Mouse (Mus musculus) A20 (cell line): ENCODE results near the gene Ptprn2.

Experiments
- DNase-seq: peaks from one replicate; pipeline ENCODE4 v3.0.0-alpha.2; 2011; ENCODE audit warnings: low read depth, low spot score

Gene Ptprn2

DNA sequence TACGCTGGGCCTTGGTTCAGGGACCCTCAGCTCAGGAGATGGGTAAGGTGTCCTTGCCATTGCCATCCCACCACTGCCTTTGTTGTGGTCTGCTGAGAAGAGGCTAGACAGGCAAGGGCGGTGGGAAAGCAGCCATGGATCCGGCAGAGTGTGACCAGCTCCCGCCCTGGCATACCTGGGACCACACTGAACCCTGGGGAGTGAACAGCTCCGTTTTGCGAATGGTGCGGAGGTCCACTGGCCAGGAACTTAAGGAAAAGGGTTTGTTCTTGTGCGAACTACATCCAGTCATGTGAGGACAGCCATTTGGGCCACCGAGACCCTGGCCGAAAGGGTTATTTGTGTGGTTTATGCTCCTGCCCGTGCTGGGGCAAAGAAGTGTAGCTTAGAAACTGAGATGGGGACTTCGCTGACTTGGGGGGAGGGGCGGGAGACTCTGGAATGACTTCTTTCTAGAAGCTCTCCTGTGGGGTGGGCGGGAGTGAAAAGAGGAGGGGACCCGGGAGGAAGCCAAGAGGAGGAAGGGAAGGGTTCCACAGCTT lies 674.2 kb downstream of the Ptprn2 start:
- no peak for DNase-seq

DNA sequence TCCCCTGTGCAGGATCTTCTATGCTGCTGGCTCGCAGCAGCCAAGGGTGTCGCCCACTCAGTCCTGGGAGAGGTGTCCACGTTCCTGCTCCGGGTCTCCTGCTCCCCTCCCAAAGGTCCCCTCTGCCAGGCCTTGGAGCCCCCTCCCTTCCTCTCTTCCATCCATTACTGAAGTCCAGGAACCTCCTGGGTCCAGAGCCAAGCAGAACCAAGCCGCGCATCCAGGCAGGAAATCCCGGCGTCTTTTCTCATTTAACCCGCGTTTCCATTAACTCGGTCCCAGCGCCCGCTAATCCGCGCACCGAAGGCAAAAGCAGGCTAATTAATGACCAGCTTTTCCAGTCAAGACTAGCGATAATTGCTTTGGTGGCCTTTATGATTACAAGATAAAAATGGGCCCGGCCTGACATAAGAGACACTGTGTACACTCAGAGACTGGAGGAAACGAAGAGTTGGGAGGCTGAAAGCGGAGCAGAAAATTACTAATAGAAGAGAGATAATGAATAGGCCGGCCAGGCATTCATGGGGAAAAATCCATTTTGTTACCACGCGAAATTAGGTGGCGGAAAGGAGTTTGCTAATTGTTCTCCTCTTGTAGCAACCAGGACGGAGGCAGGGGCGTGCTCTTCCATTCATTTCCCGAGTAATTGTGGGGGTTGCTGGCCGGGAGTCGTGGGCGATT lies 674.8 kb downstream of the Ptprn2 start:
- no peak for DNase-seq

DNA sequence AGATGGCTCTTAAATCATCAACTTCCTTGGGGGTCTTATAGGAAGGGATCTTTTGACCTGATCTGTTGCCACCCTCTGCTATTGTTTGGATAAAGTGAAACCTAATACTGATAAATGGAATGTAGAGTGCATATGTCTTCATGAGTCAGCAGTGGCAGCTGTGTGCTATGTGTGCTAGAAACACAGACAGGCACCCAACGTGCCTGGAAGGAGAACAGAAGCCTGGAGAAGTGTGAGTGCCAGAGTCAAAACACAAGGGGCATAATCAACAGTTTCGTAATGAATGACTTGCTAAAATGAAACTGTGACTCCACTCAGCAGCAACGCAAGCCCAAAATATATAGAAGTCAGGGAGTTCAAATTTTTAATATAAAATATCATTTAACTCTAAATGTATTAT lies 676.7 kb downstream of the Ptprn2 start:
- peak; percentile 6 for DNase-seq

DNA sequence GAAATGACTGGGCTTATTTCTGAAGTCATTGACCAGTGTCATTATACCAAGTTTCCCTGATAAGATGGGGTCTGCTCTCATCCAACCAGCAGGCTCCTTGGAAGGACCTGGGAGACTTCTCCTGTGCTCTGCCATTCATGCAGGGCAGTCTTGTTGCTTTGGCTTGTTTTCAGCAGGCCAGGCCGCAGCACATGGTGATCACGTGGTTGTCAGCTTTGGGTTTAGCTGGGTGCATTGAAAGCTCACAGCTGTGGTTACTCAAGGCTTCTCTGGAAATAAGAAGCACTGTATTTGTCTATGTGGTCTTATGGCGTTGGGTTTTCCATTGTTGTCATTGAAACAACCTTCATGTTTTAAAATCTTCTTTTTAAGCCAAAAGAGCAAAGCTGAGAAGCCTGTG lies 678.3 kb downstream of the Ptprn2 start:
- no peak for DNase-seq

DNA sequence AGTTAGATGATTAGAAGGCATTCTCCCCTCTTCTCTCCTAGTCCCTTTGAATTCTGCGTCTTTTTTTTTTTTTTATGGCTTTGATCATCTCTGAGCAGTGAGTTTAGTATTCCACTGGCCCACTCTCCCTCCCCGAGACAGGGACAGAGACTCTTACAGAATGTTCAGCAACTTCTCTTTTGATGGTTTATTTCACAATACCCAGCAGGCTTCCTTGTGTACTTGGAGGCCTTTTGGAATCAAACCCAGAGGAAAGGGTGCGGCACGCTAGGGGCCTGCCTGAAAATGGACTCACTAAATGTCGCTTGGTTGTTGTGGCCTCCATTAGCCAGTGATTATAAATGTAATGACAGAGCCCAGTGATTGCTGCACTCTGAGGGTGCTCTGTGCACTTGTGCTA lies 680.7 kb downstream of the Ptprn2 start:
- no peak for DNase-seq

DNA sequence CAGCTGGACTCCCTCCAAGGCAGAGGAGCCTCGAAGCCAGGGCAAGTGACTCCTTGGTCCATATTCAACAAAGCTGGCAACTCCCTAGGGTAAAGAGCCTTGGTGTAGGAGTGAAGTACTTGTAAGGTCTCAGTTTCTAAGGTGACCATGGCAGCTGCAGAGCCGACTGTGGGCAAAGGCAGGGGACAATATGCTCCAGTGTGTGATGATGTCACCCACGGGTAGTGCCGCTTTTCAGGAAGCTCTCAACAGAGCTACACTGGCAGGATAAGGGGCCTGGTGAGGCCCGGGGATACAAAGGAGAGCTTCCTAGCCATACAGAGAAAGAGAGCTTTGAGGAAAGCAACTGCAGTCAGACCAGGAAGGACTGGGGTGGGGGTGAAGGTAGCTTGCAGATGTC lies 684.1 kb downstream of the Ptprn2 start:
- DNase-seq = no peak

DNA sequence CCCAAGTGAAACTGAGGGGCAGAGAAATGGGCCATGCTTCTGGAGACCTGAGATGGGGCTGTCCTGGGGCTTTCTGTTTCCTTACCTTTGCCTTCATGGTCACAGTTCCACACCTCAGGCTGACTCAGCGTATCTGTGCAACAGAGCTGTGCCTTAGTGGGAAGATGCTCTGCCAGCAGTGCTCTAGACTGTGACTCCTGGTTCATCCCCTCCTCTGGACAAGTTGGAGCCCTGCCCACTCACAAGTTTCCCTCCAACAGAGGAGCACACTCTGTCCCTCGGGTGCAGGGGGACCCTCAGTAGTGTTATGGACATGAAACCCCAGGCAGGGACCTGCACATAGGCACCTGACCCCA lies 687.0 kb downstream of the Ptprn2 start:
- no peak for DNase-seq

DNA sequence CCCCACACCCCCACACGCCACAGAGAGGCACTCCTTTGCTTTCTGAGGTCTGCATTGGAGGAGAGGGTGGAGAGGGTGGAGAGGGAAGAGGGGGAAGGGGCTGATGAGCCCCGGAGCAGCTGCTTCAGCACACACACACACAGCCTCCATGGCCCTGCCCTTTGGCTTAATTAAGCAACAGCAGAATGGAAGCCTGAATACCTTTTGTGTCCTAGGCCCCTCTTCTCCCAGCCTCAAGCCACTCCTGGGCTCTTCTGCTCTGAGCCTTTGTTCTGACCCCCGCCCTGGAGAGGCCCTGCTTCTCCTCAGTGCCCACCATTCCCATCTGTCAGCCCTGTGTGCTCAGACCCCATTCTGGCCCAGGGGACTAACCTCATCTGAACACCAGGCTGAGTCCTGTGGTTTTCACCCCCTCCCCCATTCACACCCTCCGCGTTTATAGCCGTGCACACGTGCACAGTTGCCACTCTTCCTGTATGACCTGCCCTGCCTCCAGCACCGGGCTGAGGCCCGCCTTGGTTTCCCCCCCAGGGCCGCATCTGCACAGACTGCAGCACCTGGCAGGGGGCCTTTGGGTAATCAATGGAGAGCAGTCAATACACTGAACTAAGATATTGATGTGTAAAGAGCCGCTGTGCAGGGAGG lies 687.5 kb downstream of the Ptprn2 start:
- no peak for DNase-seq

DNA sequence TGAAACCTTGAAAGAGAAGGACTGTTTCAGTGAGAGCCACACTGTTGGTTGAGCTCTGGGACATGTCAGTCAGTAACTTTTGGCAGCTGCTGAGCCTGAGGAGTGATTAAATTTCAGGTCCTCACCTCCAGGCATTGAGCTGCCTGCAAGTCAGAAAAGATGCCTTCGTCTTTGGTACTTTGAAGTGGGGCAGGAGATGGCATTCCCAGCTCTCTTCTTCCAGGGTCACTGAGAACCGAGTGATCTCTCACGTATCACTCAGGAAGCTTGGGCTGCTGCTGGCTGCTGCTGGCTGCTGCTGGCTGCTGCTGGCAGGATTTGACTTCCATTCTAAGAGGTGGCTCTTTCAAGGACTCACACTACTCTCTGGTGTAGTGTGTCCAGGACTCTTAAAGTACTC lies 688.7 kb downstream of the Ptprn2 start:
- no peak for DNase-seq

DNA sequence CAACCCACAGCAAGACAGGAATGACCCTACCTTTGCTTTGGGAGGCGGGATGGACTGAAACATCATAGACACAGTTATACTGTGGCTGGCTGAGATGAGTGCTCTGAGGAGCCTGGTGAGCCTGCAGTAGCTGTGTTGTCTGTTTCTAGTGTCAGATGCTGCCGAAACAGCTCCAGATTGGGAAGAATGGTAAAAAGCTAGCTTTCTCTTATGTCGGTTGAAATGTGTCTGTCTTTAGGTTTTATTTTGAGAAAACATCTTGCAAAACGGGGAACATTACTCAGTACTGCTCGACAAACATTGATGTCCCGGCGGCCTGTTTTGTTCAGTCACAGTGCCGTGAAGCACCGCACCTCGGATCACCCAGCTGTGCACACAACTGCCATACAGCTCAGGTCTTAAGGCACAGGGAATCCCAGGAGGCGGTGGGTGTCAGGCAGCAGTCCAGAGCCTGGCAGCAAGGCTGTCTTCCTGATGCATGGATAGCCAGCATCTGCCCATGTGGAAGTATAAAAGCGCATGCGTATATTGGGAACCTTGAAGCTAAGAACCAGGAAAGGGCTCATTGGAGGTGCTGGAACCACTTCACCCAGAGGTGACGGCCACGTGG lies 689.7 kb downstream of the Ptprn2 start:
- DNase-seq = no peak

DNA sequence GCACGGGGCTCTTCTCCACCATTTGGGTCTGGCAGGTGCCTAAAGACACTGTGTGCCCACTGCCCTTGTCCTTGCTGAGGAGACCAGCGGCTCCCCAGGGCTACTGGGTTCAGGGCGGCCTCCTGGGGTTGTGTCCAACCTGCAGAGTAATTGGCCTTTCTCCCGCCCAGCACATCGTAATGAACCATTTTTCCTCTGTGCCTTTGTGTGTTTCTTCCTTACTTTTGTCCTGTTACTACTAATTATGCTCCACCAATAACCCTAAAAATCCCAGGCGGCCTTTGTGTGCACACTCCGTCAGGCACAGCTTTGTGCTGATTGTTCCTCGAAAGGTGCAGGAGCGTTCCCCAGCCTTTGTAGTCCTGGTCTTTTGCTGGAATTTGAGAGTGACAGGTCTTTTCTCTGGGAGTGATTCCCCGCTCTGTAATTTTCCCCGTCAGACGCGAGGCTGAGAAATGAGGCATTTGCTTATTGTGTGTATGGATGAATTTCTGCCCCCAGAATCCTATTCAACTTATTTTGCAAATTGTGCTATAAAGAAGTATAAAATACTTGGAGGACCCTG lies 690.8 kb downstream of the Ptprn2 start:
- no peak for DNase-seq

DNA sequence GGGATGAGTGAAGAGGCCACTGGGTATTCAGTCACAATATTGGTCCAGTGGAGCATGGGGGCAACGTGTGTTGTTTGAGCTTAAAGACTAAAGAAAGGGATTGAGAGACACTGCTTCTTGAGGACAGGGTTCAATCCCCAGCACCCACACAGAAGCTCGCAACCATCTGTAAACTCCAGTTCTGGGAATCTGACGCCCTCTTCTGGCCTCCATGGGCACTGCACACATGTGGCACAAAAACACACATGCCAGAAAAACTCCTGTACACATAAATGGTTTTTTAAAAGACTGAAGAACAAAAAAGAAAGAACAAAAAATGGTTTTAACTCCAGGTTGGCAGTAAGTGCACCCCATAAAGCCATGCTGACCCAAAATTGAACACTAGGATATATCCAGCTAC lies 701.6 kb downstream of the Ptprn2 start:
- DNase-seq = no peak

DNA sequence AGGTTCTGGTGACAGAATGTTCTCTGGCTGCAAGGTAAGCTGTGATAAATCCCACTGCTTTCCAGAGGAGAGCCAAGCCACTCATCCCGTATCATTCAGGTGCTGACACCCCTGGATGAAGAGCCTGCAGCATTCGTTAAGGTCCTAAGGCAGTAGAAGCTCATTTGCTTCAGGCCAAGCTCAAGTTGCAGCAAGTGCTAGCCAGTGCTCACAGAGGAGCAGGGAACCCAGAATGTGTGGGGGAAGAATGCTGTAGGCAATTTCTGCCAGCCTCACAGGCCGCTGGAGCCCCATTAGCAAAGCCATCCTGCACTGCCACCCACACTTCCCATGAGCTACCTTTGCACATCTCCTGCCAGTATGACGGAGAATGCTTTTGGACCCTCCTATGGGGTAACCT lies 706.5 kb downstream of the Ptprn2 start:
- DNase-seq = no peak

DNA sequence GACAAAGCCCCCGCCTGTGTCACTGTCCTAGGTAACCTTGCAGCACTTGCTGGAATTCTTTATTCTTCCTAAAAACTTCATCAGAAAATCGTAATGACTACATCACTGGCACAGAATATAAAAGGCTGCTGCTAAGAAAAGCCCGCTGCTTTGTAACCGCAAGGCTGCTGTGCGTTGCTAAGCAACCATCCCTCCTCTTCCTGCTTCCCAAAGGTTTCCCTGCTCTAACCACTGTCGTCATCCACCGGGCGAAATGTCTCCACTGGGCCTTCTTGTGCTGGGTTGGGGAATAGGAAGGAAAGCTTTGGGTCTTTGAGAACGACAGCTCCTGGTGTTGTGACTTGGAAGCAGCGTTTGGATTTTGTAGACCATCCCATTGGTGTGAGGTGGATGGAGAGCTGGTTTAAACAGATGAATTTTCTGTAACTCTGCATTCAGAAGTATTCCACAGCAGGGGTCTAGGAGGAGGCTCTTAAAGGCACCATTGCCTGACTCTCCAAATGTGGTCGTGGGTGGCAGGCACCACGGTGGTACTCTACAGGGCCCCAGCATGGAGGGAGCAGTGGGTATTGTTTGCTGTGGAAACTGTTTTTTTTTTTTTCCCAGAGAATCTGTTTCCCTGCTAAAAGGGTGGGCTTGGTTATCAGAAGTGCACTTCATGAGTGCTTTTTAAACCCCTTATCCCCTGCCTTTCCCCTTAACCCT lies 711.4 kb downstream of the Ptprn2 start:
- no peak for DNase-seq

DNA sequence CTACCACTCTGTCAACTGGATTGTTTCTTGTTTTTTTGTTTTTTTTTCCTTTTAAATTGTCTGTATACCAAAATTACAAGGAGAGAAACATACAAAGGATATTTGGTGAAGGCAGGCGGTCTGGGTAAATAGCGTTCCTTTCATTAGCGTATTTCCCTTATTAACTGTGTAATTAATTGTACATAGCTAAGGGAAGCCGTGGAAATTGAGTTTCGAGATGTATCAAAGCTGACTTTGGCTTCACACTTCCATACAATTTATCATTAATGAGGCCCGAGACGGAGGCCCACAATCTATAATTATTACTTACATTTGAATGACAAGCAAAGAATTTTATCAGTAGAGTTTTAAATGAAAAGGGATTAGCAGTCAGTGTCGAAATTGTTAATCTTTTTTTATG lies 712.6 kb downstream of the Ptprn2 start:
- no peak for DNase-seq

DNA sequence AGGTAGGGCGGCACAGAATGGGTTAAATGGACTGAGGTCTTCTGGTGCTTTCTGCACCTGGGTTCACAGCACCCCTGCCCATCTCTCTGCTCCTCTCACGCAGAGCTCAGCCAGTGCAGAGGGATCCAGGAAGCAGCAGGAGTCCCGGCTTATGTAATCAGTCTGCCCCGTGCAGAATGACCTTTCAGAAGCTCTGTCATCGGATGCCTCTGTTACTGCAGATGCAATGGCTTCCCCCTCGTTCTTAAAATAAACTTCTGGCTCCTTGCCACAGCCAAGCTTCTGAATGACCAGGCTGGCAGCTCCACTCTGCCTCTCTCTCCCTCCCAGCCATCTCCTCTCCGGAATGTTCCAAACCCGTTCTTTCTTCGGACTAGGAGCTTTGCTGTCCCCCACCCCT lies 714.6 kb downstream of the Ptprn2 start:
- no peak for DNase-seq

DNA sequence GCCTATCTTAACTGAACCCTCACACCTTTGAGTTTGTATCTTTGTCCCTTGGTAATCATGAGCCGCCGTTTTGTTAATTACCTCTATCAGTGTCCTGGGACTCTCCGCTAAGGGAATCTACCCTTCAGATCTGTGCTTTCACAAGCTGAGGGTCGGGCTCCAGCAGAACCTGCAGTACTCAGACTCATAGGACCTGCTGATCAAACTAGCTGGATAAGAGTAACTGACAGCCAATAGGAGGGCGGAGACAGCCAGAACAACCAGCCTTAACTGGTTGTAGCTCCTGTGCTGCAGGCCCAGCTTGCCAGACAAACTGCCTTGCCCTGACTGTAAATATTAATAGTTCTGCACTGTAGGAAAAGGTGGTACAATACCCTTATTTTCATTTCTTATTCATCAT lies 715.1 kb downstream of the Ptprn2 start:
- DNase-seq = no peak

DNA sequence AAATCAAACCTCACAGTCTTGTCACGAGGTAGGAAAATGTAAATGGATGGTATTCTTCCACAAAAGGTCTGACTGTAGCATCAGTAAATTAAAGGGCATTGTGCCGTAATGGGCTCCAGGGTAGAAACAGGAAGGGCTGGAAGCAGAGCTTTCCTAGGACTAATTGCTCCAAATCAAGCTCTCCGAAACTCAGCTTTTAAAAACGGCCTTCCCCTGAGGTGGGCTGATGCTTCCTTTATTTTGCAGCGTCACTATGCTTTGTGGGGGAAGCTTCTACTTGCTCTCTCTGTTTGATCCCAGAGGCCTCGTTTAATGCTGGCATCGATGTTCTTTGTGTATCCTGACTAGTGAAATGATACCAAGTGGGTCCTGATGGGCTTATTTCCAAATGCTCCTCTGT lies 718.0 kb downstream of the Ptprn2 start:
- DNase-seq = no peak

DNA sequence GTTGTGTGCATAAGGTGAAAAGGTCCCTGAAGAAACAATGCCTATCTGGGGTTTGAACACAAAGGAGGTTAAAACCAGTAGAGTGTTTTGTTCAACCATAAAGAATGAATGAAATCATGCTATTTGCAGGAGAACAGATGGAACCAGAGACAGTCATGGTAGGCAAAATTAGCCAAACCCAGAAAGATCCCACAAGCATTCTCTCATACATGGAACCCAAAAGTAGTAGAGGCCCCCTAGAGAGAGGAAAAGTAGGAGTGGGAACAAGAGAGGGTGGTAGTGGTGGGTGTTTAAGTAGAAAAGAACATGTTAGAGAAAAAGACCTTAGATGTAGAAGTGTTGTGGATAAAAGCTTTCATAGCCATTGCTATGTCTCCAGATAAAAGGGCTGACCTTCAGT lies 719.4 kb downstream of the Ptprn2 start:
- DNase-seq = no peak

DNA sequence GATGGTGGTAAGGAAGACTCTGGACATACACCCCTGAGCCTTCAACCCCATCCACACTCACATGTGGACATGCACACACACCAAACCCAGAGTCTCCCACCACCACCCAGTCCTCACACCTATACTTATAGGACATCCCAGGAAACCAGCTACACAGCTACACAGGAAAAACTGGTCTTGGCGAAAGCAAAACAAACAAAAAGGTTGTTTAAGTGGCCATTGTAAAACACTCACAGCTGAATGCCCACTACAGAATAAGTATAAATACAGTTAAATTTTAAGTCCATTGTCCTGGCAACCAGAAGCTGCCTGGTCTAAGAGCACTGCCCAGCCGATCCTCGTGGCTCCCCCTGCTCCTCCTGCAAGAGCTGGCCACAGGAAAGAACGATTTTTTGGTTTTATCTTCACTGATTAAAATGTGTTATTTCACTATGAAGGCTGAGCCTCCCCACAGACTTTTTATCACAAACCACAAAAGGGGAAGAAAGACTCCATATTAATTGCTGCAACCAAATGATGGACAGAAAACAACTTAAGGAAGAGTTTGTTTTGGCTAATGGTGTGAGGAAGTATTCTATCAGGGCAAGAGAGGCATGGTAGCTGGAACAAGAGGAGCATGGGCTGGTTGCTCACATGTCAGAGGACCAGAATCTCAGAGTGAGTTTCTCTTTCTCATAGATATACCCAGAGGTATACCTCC lies 722.1 kb downstream of the Ptprn2 start:
- DNase-seq = no peak

DNA sequence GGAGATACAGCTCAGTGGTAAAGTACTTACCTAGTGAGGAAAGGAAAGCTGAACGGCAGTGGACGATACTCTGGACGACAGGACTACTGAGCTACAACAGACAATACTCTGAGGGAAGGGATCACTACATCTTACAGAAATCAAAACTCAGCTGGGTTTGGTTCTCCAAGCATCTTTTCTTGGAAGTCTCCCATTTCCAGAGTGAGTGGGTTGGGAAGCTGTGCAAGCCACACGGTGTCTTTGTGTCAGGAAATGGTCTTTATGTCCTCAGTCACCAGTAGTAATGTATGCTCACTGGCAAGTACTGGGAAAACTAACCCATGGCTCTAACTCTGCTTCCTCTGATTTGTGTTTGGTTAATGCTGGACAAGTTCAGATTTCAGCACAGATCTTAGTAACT lies 724.9 kb downstream of the Ptprn2 start:
- no peak for DNase-seq

DNA sequence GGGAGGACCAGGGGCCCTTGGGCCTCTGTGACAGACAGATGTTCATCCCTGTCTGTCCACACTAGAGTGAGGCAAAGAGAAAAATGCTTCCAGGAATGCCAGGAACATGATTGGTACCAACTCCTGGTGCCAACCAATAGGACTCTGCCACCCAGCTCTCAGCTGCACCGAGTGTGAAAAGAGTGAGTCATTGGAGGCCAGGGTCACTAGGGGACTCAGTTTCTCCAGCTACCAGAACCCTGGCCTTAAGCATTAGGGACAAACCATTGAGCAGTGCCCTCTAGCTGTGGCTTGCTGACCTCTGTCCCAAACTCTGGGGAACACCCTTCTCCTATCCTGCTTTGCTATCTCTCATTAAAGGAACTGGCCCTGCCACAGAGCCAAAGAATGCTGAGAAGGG lies 728.0 kb downstream of the Ptprn2 start:
- DNase-seq = no peak
